ENCODE assay signal across 8 mouse cellular contexts in genomic region chr4:151073108-151073744, GRCm38 (mm10). TPM values are rescaled to one million over a fixed set of nuclear protein-coding genes. Genes with fewer than 3 reads are reported as not detected.
A peak's percentile ranks its signal among the peaks of the same experiment; 100 is the strongest.
DNase-seq lines count a peak whose midpoint lies in the region; ATAC-seq and TF ChIP-seq lines count a peak whose summit lies in the region.

No protein-coding gene starts in this region.

- H3K4me3 ChIP-seq in cerebellum, adult 2 months (replicated peaks; ENCODE audit: insufficient read depth, low read depth, low read length) = no peak overlapping the region
- no peak overlapping the region for H3K4me3 ChIP-seq in hindbrain, embryonic 15.5 days

- no peak overlapping the region for H3K4me2 ChIP-seq in hindbrain, embryonic 15.5 days

- H3K27ac ChIP-seq in cerebellum, adult 2 months (ENCODE audit: insufficient read depth, low read length) = no peak overlapping the region
- no peak overlapping the region for H3K27ac ChIP-seq in hindbrain, embryonic 15.5 days (replicated peaks)

- H3K36me3 ChIP-seq in hindbrain, embryonic 15.5 days = peaks cover 90% of the 10 kb centered on the region

- H3K9ac ChIP-seq in hindbrain, embryonic 15.5 days = no peak overlapping the region

- peak; percentile 48 for DNase-seq in T-cell, adult 2 months (ENCODE audit: low spot score)
- peak; percentile 78 to 85 for DNase-seq in cerebellum, adult 2 months
- DNase-seq in forelimb bud, embryonic 11.5 days (ENCODE audit: low read depth, low spot score) = peak; percentile 60
- peak; percentile 79 to 89 for DNase-seq in layer of hippocampus, postnatal 14 days (ENCODE audit: low spot score in 2 of 2)
- peak; percentile 65 for DNase-seq in retina, postnatal 7 days (ENCODE audit: low read depth, low spot score)
- peak; percentile 75 for DNase-seq in urinary bladder, postnatal 25 days (ENCODE audit: low spot score)

- no peaks in the 10 kb centered on the region for H3K9me3 ChIP-seq in hindbrain, embryonic 15.5 days

- TF ChIP-seq POLR2A in cerebellum, adult 2 months (IDR thresholded peaks at IDR 0.05; ENCODE audit: borderline replicate concordance, insufficient read depth, low read length) = no peak

- ATAC-seq in hindbrain, embryonic 15.5 days (ENCODE audit: low FRiP score, low read depth) = peak; percentile 49; the same call in 1 of the 2 replicates
- peak; percentile 86 for ATAC-seq in megakaryocyte, adult 5-6 weeks (ENCODE audit: poor library complexity, severe bottlenecking)

- TF ChIP-seq CTCF in cerebellum, adult 2 months (IDR thresholded peaks at IDR 0.05; ENCODE audit: borderline replicate concordance, insufficient read depth, low read depth, low read length) = peak; percentile 74

- WGBS in cerebellum, adult 2 months = 35% methylated on average over 13 of the region's 13 CpGs
- 55% methylated on average over 13 of the region's 13 CpGs for WGBS in hindbrain, embryonic 15.5 days

- H3K4me1 ChIP-seq in cerebellum, adult 2 months (ENCODE audit: control insufficient read depth, insufficient read depth, low read length) = peaks cover 3% of the 10 kb centered on the region; the same call in 1 of the 2 replicates
- no peaks in the 10 kb centered on the region for H3K4me1 ChIP-seq in hindbrain, embryonic 15.5 days (replicated peaks)

- no peaks in the 10 kb centered on the region for H3K27me3 ChIP-seq in cerebellum, adult 2 months (ENCODE audit: control insufficient read depth, insufficient read depth, low read length)
- no peaks in the 10 kb centered on the region for H3K27me3 ChIP-seq in hindbrain, embryonic 15.5 days

RNA-seq across cellular contexts. Expression of gene Vamp3, which starts 15.5 kb away (rescaled TPM):
- polyA plus RNA-seq in cerebellum, adult 2 months (2012; rRNA removed) = 61.3 and 67.9 TPM in 2 replicates
- 51.9 and 55.3 TPM in 2 replicates for polyA plus RNA-seq in hindbrain, embryonic 15.5 days (2015; fragmentation: Nextera tagmentation; extraction: Ambion mirVana)
- 10 to 100 TPM; 38.7 to 40.6 TPM for total RNA-seq in layer of hippocampus, postnatal 14 days (2021)
- 134 and 150 TPM in 2 replicates for total RNA-seq in megakaryocyte, adult 5-6 weeks (2015)
- total RNA-seq in megakaryocyte, adult 5-6 weeks (2017) = 71.5 and 95.3 TPM in 2 replicates

RNA-seq across cellular contexts. Expression of gene Gm13090, which starts 16.1 kb away (rescaled TPM):
- polyA plus RNA-seq in cerebellum, adult 2 months (2012; rRNA removed) = not detected in 2 replicates
- not detected in 2 replicates for polyA plus RNA-seq in hindbrain, embryonic 15.5 days (2015; fragmentation: Nextera tagmentation; extraction: Ambion mirVana)
- not detected for total RNA-seq in layer of hippocampus, postnatal 14 days (2021)
- total RNA-seq in megakaryocyte, adult 5-6 weeks (2015) = not detected in 2 replicates
- total RNA-seq in megakaryocyte, adult 5-6 weeks (2017) = not detected in 2 replicates

RNA-seq across cellular contexts. Expression of gene Per3, which starts 28.8 kb away (rescaled TPM):
- 40.0 TPM in 2 replicates for polyA plus RNA-seq in cerebellum, adult 2 months (2012; rRNA removed)
- 4.2 and 4.6 TPM in 2 replicates for polyA plus RNA-seq in hindbrain, embryonic 15.5 days (2015; fragmentation: Nextera tagmentation; extraction: Ambion mirVana)
- total RNA-seq in layer of hippocampus, postnatal 14 days (2021) = 10 to 100 TPM; 18.7 to 18.9 TPM
- 0.94 and 1.6 TPM in 2 replicates for total RNA-seq in megakaryocyte, adult 5-6 weeks (2015)
- 1.2 and 1.5 TPM in 2 replicates for total RNA-seq in megakaryocyte, adult 5-6 weeks (2017)

Comparison
In these comparisons a context has a peak if more than half of its experiments do, and no peak if none do; other contexts are left out.
1. RNA of gene Per3, which starts 28.8 kb away (total RNA-seq): 18.7 to 18.9 TPM in layer of hippocampus, postnatal 14 days; 0.94 to 1.6 TPM in megakaryocyte, adult 5-6 weeks; every median in the first group is over 4 times any median in the second.
2. Peak in every context shown above with its lines, with median percentiles within 50 percentile points of each other: DNase-seq.